Mouse (Mus musculus) lung, embryonic 14.5 days (tissue): ENCODE measurements around the gene Mitf. TPM values are rescaled to one million over a fixed set of nuclear protein-coding genes. Genes with fewer than 3 reads are reported as not detected.

Experiments
- ATAC-seq: fragments of 200-750 bp; cut with Nextera tagmentation; 2 replicates; pipeline ENCODE4 v1.8.0; 2017; ENCODE audit warnings: mild to moderate bottlenecking, moderate TSS enrichment, moderate library complexity; ENCODE audit not compliant: insufficient read depth
- DNase-seq: peaks from one replicate; pipeline ENCODE4 v3.0.0-alpha.2; 2015
- H3K27ac ChIP-seq: fragments of 300-500 bp; sonication (generic); 2 replicates; pipeline ENCODE4 v1.5.1; 2014; ENCODE audit warnings: low read depth, mild to moderate bottlenecking, moderate library complexity
- H3K27me3 ChIP-seq: fragments of 300-500 bp; sonication (generic); 2 replicates; pipeline ENCODE4 v1.6.1; 2014; ENCODE audit warnings: low read length, control low read depth; ENCODE audit not compliant: insufficient read depth
- H3K36me3 ChIP-seq: fragments of 300-500 bp; sonication (generic); 2 replicates; pipeline ENCODE4 v1.6.1; 2014; ENCODE audit warnings: control low read depth; ENCODE audit not compliant: insufficient read depth
- H3K4me1 ChIP-seq: fragments of 300-500 bp; sonication (generic); 2 replicates; pipeline ENCODE4 v1.6.1; 2014; ENCODE audit warnings: antibody characterized with exemption, control low read depth; ENCODE audit not compliant: insufficient read depth
- H3K4me2 ChIP-seq: fragments of 300-500 bp; sonication (generic); 2 replicates; pipeline ENCODE4 v1.6.1; 2014; ENCODE audit warnings: mild to moderate bottlenecking
- H3K4me3 ChIP-seq: fragments of 300-500 bp; sonication (generic); 2 replicates; pipeline ENCODE4 v1.5.1; 2014; ENCODE audit warnings: low read depth, low read length
- H3K9ac ChIP-seq: fragments of 300-500 bp; sonication (generic); 2 replicates; pipeline ENCODE4 v1.6.1; 2014
- H3K9me3 ChIP-seq: fragments of 300-500 bp; sonication (generic); 2 replicates; pipeline ENCODE4 v1.6.1; 2016; ENCODE audit warnings: low read depth, low read length, control low read depth
- CTCF ChIP-seq: IDR thresholded peaks from 2 replicates; pipeline ENCODE4 v1.5.1; 2016; ENCODE audit warnings: antibody characterized with exemption, low read depth
- WGBS: fragments of 180-500 bp; shearing (Covaris S2); extraction: QIAGEN DNeasy Blood & Tissue Kit; methylation state at CpG from one replicate; pipeline ENCODE4 v1.1.7; 2014; 5-methylcytosine and 5-hydroxymethylcytosine counted together
- polyA plus RNA-seq: library from polyadenylated mRNA; unstranded; fragments of >200 nt; fragmentation: Nextera tagmentation; extraction: Ambion mirVana; gene quantifications from 2 replicates; pipeline ENCODE4 v1.2.1, GENCODE M21; 2014

Gene Mitf
- polyA plus RNA-seq, 1 experiment from 2014 or later: 1.4 TPM

DNA sequence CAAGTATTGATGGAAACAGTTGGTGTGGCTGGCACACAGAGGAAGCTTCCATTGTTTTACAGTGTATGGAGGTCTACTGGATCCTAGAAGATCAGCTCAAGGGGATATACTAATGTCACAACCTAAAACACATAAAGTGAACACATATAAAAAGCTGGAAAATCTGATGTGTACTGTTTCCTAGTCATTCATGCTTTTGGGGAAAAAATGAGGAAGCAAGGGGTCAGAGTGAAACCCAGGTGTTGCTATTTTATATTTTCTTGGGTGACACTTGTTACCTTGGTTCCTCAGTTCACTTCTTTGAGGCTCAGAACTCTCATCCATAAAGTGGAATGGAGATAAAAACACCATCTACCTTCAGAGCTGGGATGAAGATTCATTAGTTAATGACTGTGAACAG, 32.7 kb downstream of the Mitf start:
- DNase-seq: no peak
- ATAC-seq: no peak
- Histone ChIP-seq H3K9me3 (no peaks in the 10 kb centered on the region), H3K27ac (no peak overlapping the region), H3K4me2 (no peak overlapping the region), H3K36me3 (no peaks in the 10 kb centered on the region), H3K4me3 (no peak overlapping the region), H3K9ac (no peak overlapping the region), H3K27me3 (no peaks in the 10 kb centered on the region), H3K4me1 (no peaks in the 10 kb centered on the region)
- TF ChIP-seq CTCF: no peak

DNA sequence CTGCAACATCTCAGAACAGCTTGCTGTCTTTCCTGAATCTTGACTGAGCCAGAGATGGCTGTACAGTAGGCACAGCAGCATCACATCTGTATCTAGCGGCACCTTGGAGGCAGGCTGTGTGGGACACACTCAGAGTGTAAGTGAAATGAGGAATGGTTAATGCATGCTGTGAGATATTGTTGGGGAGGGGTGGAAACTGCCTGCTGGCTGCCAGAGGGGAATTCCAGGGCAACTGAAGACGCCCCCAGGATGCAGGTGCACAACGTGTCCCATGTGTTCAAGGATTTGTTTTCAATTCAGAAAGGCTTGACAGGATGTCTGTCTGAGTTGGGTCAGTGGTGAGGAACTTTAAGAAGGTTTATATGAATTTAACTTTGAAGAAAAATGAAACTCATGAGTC, 37.3 kb downstream of the Mitf start:
- no peak for DNase-seq
- 60% methylated on average over 3 of the region's 3 CpGs for WGBS

DNA sequence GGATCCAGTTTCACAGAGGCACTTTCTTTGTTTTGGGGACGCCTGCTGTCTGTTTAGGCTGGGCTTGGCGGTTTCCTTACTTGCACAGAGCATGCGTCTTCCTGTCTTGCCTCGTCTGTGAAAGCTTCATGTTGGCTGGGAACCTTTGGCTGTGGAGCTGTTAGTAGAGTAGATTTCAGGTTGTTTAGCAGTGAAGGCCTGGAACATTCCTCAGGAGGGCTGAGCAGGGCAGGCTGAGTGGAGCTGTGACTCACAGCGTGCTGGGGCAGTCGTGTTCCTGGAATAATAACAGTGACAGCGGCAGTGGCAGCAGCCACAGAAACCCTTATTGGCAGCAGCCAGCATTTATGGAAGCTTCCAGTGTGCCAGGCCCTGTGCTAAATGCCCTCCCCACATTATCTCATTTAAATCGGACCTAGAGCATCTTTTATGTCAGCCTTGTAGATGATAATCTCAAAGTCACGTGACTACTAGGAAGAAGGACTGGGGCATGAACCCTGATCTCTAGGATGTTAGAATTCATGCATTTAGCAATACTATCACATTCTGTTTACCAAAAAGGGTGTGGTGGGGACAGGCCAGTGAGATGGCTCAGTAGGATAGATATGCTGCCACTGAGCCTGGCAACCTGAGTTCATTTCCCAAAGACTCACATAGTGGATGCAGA, 41.5 kb downstream of the Mitf start:
- Histone ChIP-seq H3K27me3 (no peaks in the 10 kb centered on the region), H3K27ac (no peak overlapping the region), H3K4me3 (no peak overlapping the region), H3K9ac (0 out of 2 replicates have a peak overlapping the region, but pooled peaks have one; percentile 7), H3K4me2 (no peak overlapping the region), H3K4me1 (no peaks in the 10 kb centered on the region), H3K36me3 (no peaks in the 10 kb centered on the region), H3K9me3 (no peaks in the 10 kb centered on the region)
- DNase-seq: peak; percentile 27
- peak; percentile 47; the same call in 1 of the 2 replicates for ATAC-seq
- no peak for TF ChIP-seq CTCF
- 46% methylated on average over 9 of the region's 9 CpGs for WGBS

More for the DNA sequence above, 37.3 kb downstream of the Mitf start:
- no peaks in the 10 kb centered on the region for H3K36me3 ChIP-seq
- H3K4me3 ChIP-seq: no peak overlapping the region
- no peaks in the 10 kb centered on the region for H3K9me3 ChIP-seq
- TF ChIP-seq CTCF: no peak
- H3K27me3 ChIP-seq: no peaks in the 10 kb centered on the region
- H3K4me1 ChIP-seq: no peaks in the 10 kb centered on the region
- no peak for ATAC-seq
- H3K27ac ChIP-seq: no peak overlapping the region
- no peak overlapping the region for H3K9ac ChIP-seq
- no peak overlapping the region for H3K4me2 ChIP-seq

DNA sequence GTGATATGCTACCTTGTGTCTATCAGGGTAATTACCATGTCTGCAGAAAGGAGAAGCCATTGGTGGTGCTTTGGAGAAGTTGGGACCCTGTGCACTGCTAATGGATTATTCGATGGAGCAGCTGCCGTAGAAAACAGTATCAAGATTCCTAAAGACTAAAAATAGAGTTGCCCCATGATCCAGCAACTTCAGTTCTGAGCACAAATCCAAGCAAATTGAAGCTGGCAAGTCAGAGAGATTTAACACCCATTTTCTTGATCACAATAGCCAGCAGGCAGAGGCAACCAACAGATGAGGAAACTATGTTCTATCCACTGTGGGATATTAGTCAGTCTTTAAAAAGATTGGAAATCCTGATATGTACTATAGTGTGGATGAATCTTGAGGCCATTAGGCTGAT, 47.4 kb downstream of the Mitf start:
- no peak for TF ChIP-seq CTCF
- no peak for DNase-seq
- no peak for ATAC-seq

DNA sequence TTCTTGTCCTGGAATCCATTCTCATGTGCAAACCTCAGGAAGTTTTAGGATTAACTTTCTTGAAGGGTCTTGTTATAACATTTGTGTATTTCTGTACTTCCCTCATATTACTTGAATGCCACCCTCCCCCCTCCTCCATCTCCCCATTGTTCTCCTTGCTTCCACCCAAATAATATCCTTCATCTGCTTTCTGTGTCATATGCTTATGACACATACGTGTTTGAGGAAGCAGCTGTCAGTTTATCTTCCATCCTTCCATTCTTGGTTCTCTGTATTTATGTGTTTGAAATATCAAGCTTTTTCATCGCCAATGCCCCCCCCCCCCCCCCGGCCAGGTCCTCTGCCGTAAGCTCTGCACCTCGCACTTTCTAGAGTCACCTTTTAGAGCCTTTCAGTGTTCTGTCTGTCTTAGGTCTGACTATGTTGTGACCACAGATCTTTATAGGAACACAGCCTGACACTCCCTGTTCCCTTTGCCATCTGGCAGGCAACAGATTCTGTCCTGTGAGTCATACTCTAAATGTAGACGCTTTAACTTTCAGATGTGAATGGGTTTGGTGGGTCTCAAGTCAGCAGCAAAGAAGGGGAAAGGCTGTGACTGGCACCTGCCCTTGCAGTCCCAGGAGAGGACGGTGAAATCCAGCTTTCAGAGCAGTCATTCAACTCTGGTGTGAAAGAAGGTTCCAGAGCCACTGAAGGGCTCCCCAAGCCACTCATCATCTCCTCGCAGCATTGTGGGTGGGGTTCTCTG, 48.7 kb downstream of the Mitf start:
- 73% methylated on average over 8 of the region's 8 CpGs for WGBS
- DNase-seq (no peak), ATAC-seq (no peak)
- H3K36me3 ChIP-seq: no peaks in the 10 kb centered on the region
- no peaks in the 10 kb centered on the region for H3K4me1 ChIP-seq
- H3K9me3 ChIP-seq: no peaks in the 10 kb centered on the region
- TF ChIP-seq CTCF: no peak
- no peak overlapping the region for H3K4me3 ChIP-seq
- no peaks in the 10 kb centered on the region for H3K27me3 ChIP-seq
- H3K9ac ChIP-seq: no peak overlapping the region
- no peak overlapping the region for H3K4me2 ChIP-seq
- no peak overlapping the region for H3K27ac ChIP-seq

More for the DNA sequence above, 47.4 kb downstream of the Mitf start:
- 89% methylated on average over 2 of the region's 2 CpGs for WGBS
- Histone ChIP-seq H3K4me1 (no peaks in the 10 kb centered on the region), H3K4me3 (no peak overlapping the region), H3K9me3 (no peaks in the 10 kb centered on the region), H3K27me3 (no peaks in the 10 kb centered on the region), H3K36me3 (no peaks in the 10 kb centered on the region), H3K4me2 (no peak overlapping the region), H3K9ac (no peak overlapping the region), H3K27ac (no peak overlapping the region)

DNA sequence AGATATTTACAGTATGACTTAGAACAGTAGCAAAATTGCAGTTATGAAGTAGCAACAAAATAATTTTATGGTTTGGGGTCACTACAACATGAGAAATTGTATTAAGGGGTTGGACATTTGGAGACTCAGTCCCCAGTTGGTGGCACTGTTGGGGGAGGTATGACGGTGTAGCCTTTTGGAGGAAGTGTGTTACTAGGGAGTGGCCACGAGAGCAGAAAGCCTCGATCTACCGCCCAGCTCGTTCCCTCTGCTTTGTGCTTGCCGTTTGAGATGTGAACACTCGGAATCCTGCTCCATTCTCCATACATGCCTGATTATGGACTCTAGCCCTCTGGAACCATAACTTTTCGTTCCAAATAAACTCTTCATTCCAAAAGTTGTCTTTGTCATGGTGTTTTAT, 49.6 kb downstream of the Mitf start:
- Histone ChIP-seq H3K4me3 (no peak overlapping the region), H3K27me3 (no peaks in the 10 kb centered on the region), H3K27ac (no peak overlapping the region), H3K36me3 (no peaks in the 10 kb centered on the region), H3K4me1 (no peaks in the 10 kb centered on the region), H3K9ac (no peak overlapping the region), H3K4me2 (no peak overlapping the region), H3K9me3 (no peaks in the 10 kb centered on the region)
- ATAC-seq (no peak), DNase-seq (no peak)
- no peak for TF ChIP-seq CTCF
- WGBS: 73% methylated on average over 8 of the region's 8 CpGs

DNA sequence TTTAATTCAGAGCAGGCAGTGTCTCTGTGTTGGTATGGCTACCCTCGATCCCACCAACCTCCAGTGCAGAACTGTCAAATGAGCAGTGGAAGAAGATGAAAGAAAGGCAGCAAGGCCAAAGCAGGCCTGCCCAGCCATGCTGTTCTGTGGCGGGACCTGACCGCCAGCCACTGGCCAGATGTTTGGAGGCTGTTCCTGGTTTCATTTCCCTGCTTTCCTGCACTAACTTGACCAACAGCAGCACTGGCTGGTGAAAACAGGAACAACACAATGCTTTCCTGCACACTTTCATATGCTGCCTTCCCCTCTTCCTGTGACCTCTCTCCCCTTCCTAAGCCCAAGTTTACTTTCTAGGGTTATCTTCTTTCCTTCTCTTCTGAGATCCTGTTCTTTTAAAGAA, 50.8 kb downstream of the Mitf start:
- H3K4me1 ChIP-seq: no peaks in the 10 kb centered on the region
- H3K9me3 ChIP-seq: no peaks in the 10 kb centered on the region
- H3K36me3 ChIP-seq: no peaks in the 10 kb centered on the region
- no peak overlapping the region for H3K4me2 ChIP-seq
- H3K9ac ChIP-seq: no peak overlapping the region
- DNase-seq (peak; percentile 34), ATAC-seq (no peak)
- TF ChIP-seq CTCF: peak; percentile 37
- no peak overlapping the region for H3K4me3 ChIP-seq
- no peak overlapping the region for H3K27ac ChIP-seq
- H3K27me3 ChIP-seq: no peaks in the 10 kb centered on the region
- 54% methylated on average over 3 of the region's 3 CpGs for WGBS
